Mouse (Mus musculus) erythroid progenitor cell, adult 5-6 weeks (primary cell): ENCODE measurements around the gene Xpa. TPM values are rescaled to one million over a fixed set of nuclear protein-coding genes. Genes with fewer than 3 reads are reported as not detected.

Source experiments
- total RNA-seq, 2 experiments: library from RNA; stranded (forward) in 1 of 2; stranded (reverse) in 1 of 2; fragments of 150-400 nt in 1 of 2; fragments of 186-747, 209-891 nt in 1 of 2; gene quantifications; 2 replicates each; pipeline versions ENCODE4 v1.2.3 to v1.2.4; 2015 to 2017; ENCODE audit warnings: low replicate concordance in 2 of 2

Xpa gene
- total RNA-seq, 2 experiments from 2014 or later, result 20.7 to 25.6 TPM

Other genes starting within 250 kb of the Xpa start
- gene Tdrd7, start 231.0 kb downstream of the Xpa start, total RNA-seq (2015; ENCODE audit: low replicate concordance), result 38.1 and 45.8 TPM in 2 replicates
- 8.7 and 10.7 TPM in 2 replicates for gene Tdrd7, start 231.0 kb downstream of the Xpa start, total RNA-seq (2017; ENCODE audit: low replicate concordance)
- 258 and 260 TPM in 2 replicates for gene Tmod1, start 157.4 kb downstream of the Xpa start, total RNA-seq (2015; ENCODE audit: low replicate concordance)
- 189 and 234 TPM in 2 replicates for gene Tmod1, start 157.4 kb downstream of the Xpa start, total RNA-seq (2017; ENCODE audit: low replicate concordance)
- gene Ncbp1, start 57.7 kb downstream of the Xpa start, total RNA-seq (2015; ENCODE audit: low replicate concordance), result 46.9 and 65.2 TPM in 2 replicates
- 55.1 and 78.8 TPM in 2 replicates for gene Ncbp1, start 57.7 kb downstream of the Xpa start, total RNA-seq (2017; ENCODE audit: low replicate concordance)
- 2.9 and 8.4 TPM in 2 replicates for gene Tstd2, start 57.6 kb downstream of the Xpa start, total RNA-seq (2015; ENCODE audit: low replicate concordance)
- 9.6 and 22.8 TPM in 2 replicates for gene Tstd2, start 57.6 kb downstream of the Xpa start, total RNA-seq (2017; ENCODE audit: low replicate concordance)
- gene Foxe1, start 147.3 kb upstream of the Xpa start, total RNA-seq (2015; ENCODE audit: low replicate concordance), result not detected in 2 replicates
- gene Foxe1, start 147.3 kb upstream of the Xpa start, total RNA-seq (2017; ENCODE audit: low replicate concordance), result not detected in 2 replicates
- gene Trmo, start 193.1 kb upstream of the Xpa start, total RNA-seq (2015; ENCODE audit: low replicate concordance), result 89.0 and 90.1 TPM in 2 replicates
- gene Trmo, start 193.1 kb upstream of the Xpa start, total RNA-seq (2017; ENCODE audit: low replicate concordance), result 49.6 and 97.9 TPM in 2 replicates
- 1,402 and 1,484 TPM in 2 replicates for gene Hemgn, start 217.2 kb upstream of the Xpa start, total RNA-seq (2015; ENCODE audit: low replicate concordance)
- 1,540 and 1,607 TPM in 2 replicates for gene Hemgn, start 217.2 kb upstream of the Xpa start, total RNA-seq (2017; ENCODE audit: low replicate concordance)